Mouse (Mus musculus): ENCODE results near the gene Col1a2.

The Col1a2 gene

GRCm38 (mm10) chr6:4528439-4528838, 23.8 kb downstream of the Col1a2 start:
- no peak for DNase-seq

DNA sequence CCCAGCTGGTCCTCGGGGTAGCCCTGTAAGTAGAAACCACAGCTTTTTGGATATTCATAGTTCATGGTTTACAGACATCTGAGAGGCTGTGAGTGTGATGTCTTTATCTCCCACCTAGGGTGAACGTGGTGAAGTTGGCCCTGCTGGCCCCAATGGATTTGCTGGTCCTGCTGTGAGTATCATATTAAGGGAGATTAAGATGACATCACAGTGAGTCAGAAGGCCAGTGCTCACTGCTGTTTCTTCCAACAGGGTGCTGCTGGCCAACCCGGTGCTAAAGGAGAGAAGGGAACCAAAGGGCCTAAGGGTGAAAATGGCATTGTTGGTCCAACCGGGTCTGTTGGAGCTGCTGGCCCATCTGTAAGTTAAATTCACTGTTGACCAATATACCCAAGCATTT, 26.4 kb downstream of the Col1a2 start:
- DNase-seq = no peak

GRCm38 (mm10) chr6:4532898-4533297, 28.3 kb downstream of the Col1a2 start:
- DNase-seq = no peak

- DNase-seq = no peak
These were observed 30.0 kb downstream of the Col1a2 start for GRCm38 (mm10) chr6:4534462-4535079.

- no peak for DNase-seq
These were observed 37.5 kb downstream of the Col1a2 start for GRCm38 (mm10) chr6:4541926-4542715.

GRCm38 (mm10) chr6:4544554-4544953, 39.9 kb downstream of the Col1a2 start:
- DNase-seq = peak; percentile 25 to 53

DNA sequence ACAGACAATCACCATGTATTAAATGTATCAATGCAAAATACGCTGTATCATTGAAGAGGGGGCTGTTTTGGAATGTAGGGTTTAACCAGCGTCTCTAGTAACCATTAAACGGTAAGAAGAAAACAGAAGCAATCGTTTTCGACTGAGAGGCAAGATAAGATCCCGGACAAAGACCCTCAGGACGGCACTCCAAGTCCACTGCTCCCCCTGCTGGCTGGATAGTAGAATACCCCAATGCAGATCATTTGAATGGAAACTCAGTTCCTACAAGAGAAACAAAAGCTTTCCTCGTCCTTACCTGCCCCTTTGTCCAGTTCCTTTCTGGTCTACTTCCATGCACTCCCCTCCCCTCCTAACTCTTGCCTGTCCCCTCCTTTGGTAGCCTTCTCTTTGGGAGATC, 41.1 kb downstream of the Col1a2 start:
- DNase-seq = peak; percentile 22 to 68

- DNase-seq = peak; percentile 20 to 43
These were observed 44.3 kb downstream of the Col1a2 start for GRCm38 (mm10) chr6:4548894-4549293.

- no peak for DNase-seq
These were observed 45.4 kb downstream of the Col1a2 start for GRCm38 (mm10) chr6:4549846-4550548.

GRCm38 (mm10) chr6:4550549-4550915, 45.9 kb downstream of the Col1a2 start:
- DNase-seq = no peak

GRCm38 (mm10) chr6:4555366-4555765, 50.8 kb downstream of the Col1a2 start:
- no peak for DNase-seq

DNA sequence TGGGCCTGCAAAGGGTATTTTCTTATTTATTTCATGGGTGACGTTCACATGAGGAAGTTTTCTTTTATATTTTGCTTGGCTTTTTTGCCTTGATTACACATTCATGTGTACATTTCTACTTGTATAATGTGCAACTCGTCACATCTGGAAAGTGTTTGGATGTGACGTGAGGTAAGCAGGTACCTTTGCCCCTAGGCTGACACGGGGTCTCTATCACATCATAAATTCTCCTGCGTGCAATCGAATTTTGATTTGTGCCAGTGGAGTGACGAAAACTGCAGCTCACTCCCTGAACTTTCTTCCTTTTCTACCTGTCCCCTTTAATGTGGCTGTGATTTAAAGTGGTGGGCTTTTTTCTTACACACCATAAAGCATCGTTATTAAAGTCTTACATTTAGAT, 52.5 kb downstream of the Col1a2 start:
- DNase-seq = no peak

DNA sequence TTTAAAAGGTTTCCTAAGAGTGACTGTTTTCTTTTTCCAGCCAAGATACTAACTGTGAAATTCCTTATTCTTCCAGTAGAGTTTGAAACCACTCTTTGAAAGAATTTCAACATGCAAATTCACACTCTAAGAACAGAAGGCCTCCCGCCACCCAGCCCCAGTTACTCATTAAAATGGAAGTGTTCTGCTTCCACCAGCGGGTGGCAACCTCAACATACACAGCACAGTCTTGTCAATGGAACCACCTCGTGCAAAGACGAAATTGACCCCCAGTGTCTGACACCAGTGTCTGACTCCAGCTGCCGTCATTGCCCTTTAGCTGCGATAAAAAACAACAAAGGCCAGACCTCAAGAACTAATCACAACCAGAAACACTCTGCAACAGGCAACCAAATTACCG, 53.1 kb downstream of the Col1a2 start:
- DNase-seq = peak in 1 of 2 experiments; percentile 9

DNA sequence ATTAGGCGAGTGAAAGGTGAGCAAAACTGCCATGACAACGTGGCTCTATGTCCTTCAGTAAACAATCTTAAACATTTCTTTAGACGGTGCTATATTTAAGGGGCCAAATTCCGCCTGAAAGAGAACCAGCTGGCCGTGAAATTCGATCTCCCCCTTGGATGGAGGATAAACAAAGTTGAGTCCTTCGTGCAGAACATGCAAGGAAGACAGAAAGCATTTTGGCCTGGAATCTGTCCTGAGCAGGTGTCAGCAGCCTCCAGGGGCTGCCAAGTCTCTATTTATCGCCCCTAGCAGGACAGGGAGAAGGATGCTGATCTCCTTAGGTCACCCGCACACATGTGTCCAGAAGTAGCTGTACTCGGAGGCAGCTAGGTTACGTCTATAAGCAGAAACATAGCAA, 56.5 kb downstream of the Col1a2 start:
- DNase-seq = no peak

- no peak for DNase-seq
These were observed 57.0 kb downstream of the Col1a2 start for GRCm38 (mm10) chr6:4561621-4562020.

- DNase-seq = no peak
These were observed 57.8 kb downstream of the Col1a2 start for GRCm38 (mm10) chr6:4562401-4562800.

GRCm38 (mm10) chr6:4563477-4563876, 58.9 kb downstream of the Col1a2 start:
- no peak for DNase-seq

GRCm38 (mm10) chr6:4570412-4570811, 65.8 kb downstream of the Col1a2 start:
- no peak for DNase-seq

DNA sequence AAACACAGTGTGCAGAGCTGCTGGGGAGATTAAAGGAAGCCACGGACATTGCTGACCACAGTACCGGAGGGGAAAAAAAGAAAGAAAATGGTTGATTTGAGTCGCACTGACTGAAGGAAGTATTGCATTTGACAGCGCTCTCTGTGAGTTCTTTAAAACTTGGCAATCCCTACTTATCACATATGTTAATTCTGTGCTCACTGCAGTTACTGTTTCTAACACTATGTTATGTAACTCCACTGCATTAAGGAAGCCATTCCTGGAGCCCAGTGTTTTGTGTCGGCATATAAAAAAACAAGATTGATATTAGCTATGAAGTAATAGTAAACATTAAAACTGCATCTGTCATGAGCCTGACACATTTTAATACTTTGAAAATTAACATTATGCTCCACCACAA, 73.1 kb downstream of the Col1a2 start:
- no peak for DNase-seq

DNA sequence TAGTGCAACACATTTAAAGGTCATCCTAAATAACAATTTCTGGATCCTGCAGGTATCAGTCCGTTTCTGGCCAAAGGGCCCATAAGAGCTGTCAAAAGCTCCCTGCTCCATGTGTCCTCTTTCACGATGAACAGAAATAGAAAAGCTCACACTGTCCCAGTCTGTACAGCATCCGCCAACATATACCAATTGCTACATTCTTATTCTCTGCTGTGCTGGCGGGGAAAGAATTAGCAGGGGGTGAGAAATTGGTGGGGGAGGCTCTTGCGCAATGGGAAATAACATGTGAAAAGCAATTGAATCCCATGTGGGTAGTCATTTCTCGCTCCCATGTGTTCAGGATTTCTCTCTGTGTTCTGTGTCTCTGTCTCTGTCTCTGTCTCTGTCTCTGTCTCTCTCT, 73.7 kb downstream of the Col1a2 start:
- DNase-seq = no peak

DNA sequence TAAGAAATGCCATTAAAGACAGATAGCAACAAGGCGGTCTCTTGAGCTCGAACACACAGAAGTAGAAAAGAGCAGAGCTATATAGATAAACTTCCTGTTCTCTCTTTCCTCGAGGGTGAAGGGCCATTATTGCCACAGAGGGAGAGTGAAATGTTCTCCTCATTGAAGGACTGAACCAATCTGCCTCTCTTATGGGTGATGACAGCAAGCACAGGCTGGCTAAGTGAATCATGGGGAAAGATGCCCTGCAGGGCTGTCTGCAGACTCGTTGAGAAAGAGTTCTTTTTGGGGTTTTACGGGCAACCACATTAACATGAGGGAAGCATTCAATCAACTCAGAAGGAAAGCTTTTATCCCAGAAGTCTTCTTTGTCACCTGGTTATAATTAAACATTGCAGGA, 75.0 kb downstream of the Col1a2 start:
- no peak for DNase-seq

GRCm38 (mm10) chr6:4583485-4583884, 78.9 kb downstream of the Col1a2 start:
- DNase-seq = no peak

GRCm38 (mm10) chr6:4587946-4588345, 83.3 kb downstream of the Col1a2 start:
- no peak for DNase-seq

DNA sequence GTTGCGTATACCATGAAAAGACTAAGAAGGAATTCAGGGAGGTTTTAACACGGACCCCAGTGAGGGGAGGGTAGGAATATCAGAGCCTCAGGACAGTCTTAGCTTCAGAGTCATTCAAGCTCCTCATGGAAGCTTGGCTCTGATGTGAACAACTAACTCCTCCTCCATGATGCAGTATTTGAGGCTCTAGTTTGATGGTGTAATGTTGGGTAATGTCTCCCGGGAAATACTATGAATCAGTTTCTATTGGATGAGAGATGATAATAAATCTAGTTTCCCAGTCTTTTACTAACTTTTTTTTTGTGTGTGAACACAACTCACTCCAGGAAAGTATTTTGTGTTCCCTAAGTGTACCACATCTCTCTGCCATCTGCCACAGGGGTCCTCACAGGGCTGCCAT, 84.1 kb downstream of the Col1a2 start:
- DNase-seq = no peak

Measured in cerebellum, postnatal 25 days (tissue).